Mouse (Mus musculus) monocyte, adult 5-6 weeks (primary cell): ENCODE results near the gene Cacna2d3. TPM values are rescaled to one million over a fixed set of nuclear protein-coding genes. Genes with fewer than 3 reads are reported as not detected.

Experiments used
- ATAC-seq: fragments of 153-309, 156-312 bp; replicated peaks from 2 replicates; pipeline ENCODE4 v1.8.0; 2017; ENCODE audit warnings: mild to moderate bottlenecking; ENCODE audit not compliant: low TSS enrichment, insufficient number of reproducible peaks, severe bottlenecking, poor library complexity, low FRiP score
- total RNA-seq: library from RNA; stranded (forward); fragments of 200-1000, 200-491, 200-594 nt; gene quantifications from 3 replicates; pipeline ENCODE4 v1.2.3, GENCODE M21; 2017

Gene Cacna2d3
- total RNA-seq, 1 experiment from 2014 or later = 0.48 TPM

GRCm38 (mm10) chr14:29014680-29015079 lies 707.0 kb downstream of the Cacna2d3 start:
- no peak for ATAC-seq

GRCm38 (mm10) chr14:29013161-29013560 lies 708.5 kb downstream of the Cacna2d3 start:
- no peak for ATAC-seq

- ATAC-seq = no peak
These were observed 712.0 kb downstream of the Cacna2d3 start for GRCm38 (mm10) chr14:29009644-29010043.

GRCm38 (mm10) chr14:29005228-29005840 lies 716.3 kb downstream of the Cacna2d3 start:
- no peak for ATAC-seq

- no peak for ATAC-seq
These were observed 725.1 kb downstream of the Cacna2d3 start for GRCm38 (mm10) chr14:28996569-28996968.

- no peak for ATAC-seq
These were observed 733.3 kb downstream of the Cacna2d3 start for GRCm38 (mm10) chr14:28988211-28988900.

- ATAC-seq = no peak
These were observed 737.4 kb downstream of the Cacna2d3 start for GRCm38 (mm10) chr14:28984276-28984675.

- no peak for ATAC-seq
These were observed 741.2 kb downstream of the Cacna2d3 start for GRCm38 (mm10) chr14:28980482-28980881.

- ATAC-seq = no peak
These were observed 742.4 kb downstream of the Cacna2d3 start for GRCm38 (mm10) chr14:28979230-28979629.

GRCm38 (mm10) chr14:28972620-28973019 lies 749.0 kb downstream of the Cacna2d3 start:
- no peak for ATAC-seq

GRCm38 (mm10) chr14:28969247-28969646 lies 752.4 kb downstream of the Cacna2d3 start:
- ATAC-seq = no peak

- ATAC-seq = no peak
These were observed 754.8 kb downstream of the Cacna2d3 start for GRCm38 (mm10) chr14:28966881-28967280.

- no peak for ATAC-seq
These were observed 760.3 kb downstream of the Cacna2d3 start for GRCm38 (mm10) chr14:28961379-28961778.

GRCm38 (mm10) chr14:28959042-28959441 lies 762.6 kb downstream of the Cacna2d3 start:
- no peak for ATAC-seq

- no peak for ATAC-seq
These were observed 763.3 kb downstream of the Cacna2d3 start for GRCm38 (mm10) chr14:28958131-28959015.

GRCm38 (mm10) chr14:28955181-28955580 lies 766.5 kb downstream of the Cacna2d3 start:
- ATAC-seq = no peak

GRCm38 (mm10) chr14:28954588-28954987 lies 767.1 kb downstream of the Cacna2d3 start:
- ATAC-seq = no peak

- no peak for ATAC-seq
These were observed 767.6 kb downstream of the Cacna2d3 start for GRCm38 (mm10) chr14:28954086-28954485.

GRCm38 (mm10) chr14:28953409-28953808 lies 768.3 kb downstream of the Cacna2d3 start:
- ATAC-seq = no peak
